Mouse (Mus musculus): ENCODE measurements around the gene 4933428G20Rik. TPM values are rescaled to one million over a fixed set of nuclear protein-coding genes. Genes with fewer than 3 reads are reported as not detected.

Gene 4933428G20Rik
- polyA plus RNA-seq, 1 experiment from 2014 or later = 0.87 TPM

GRCm38 (mm10) chr11:97511661-97512369, 11.7 kb upstream of the 4933428G20Rik start:
- Histone ChIP-seq H3K9ac (ENCODE audit: low read length) (peak overlapping the region; percentile 27; the same call in 1 of the 2 replicates), H3K4me2 (ENCODE audit: low read depth, low read length) (peak overlapping the region; percentile 35)
- WGBS = 37% methylated on average over 13 of the region's 13 CpGs

GRCm38 (mm10) chr11:97510966-97511660, 11.0 kb upstream of the 4933428G20Rik start:
- no peaks in the 10 kb centered on the region for H3K36me3 ChIP-seq (ENCODE audit: control insufficient read depth, insufficient read depth, low read length)
- no peaks in the 10 kb centered on the region for H3K9me3 ChIP-seq (ENCODE audit: control insufficient read depth, low read length)
- 0 out of 2 replicates have a peak, but pooled peaks have one; percentile 37 for ATAC-seq (ENCODE audit: low read depth)
- peak overlapping the region; percentile 35 for H3K4me2 ChIP-seq (ENCODE audit: low read depth, low read length)
- 30% methylated on average over 10 of the region's 10 CpGs for WGBS
- peaks cover 6% of the 10 kb centered on the region; the same call in 1 of the 2 replicates for H3K4me1 ChIP-seq (replicated peaks; ENCODE audit: control insufficient read depth, insufficient read depth, low read length)
- 0 out of 2 replicates have a peak overlapping the region, but pooled peaks have one; percentile 35 for H3K9ac ChIP-seq (ENCODE audit: low read length)
- no peak overlapping the region for H3K4me3 ChIP-seq (ENCODE audit: low read length)
- H3K27me3 ChIP-seq (ENCODE audit: control insufficient read depth, insufficient read depth, low read depth, low read length) = no peaks in the 10 kb centered on the region
- H3K27ac ChIP-seq (ENCODE audit: low read length) = peak overlapping the region; percentile 73; the same call in 1 of the 2 replicates

More at GRCm38 (mm10) chr11:97511661-97512369, 11.7 kb upstream of the 4933428G20Rik start:
- no peaks in the 10 kb centered on the region for H3K36me3 ChIP-seq (ENCODE audit: control insufficient read depth, insufficient read depth, low read length)
- peak overlapping the region; percentile 73 for H3K27ac ChIP-seq (ENCODE audit: low read length)
- peak; percentile 66 for ATAC-seq (ENCODE audit: low read depth)
- H3K27me3 ChIP-seq (ENCODE audit: control insufficient read depth, insufficient read depth, low read depth, low read length) = no peaks in the 10 kb centered on the region
- no peaks in the 10 kb centered on the region for H3K9me3 ChIP-seq (ENCODE audit: control insufficient read depth, low read length)
- no peak overlapping the region for H3K4me3 ChIP-seq (ENCODE audit: low read length)
- peaks cover 6% of the 10 kb centered on the region; the same call in 1 of the 2 replicates for H3K4me1 ChIP-seq (replicated peaks; ENCODE audit: control insufficient read depth, insufficient read depth, low read length)

GRCm38 (mm10) chr11:97509715-97510485, 9.8 kb upstream of the 4933428G20Rik start:
- Histone ChIP-seq H3K4me1 (replicated peaks; ENCODE audit: control insufficient read depth, insufficient read depth, low read length) (peaks cover 6% of the 10 kb centered on the region; the same call in 1 of the 2 replicates), H3K4me2 (ENCODE audit: low read depth, low read length) (no peak overlapping the region), H3K36me3 (ENCODE audit: control insufficient read depth, insufficient read depth, low read length) (no peaks in the 10 kb centered on the region), H3K9ac (ENCODE audit: low read length) (no peak overlapping the region), H3K27me3 (ENCODE audit: control insufficient read depth, insufficient read depth, low read depth, low read length) (no peaks in the 10 kb centered on the region), H3K4me3 (ENCODE audit: low read length) (no peak overlapping the region), H3K9me3 (ENCODE audit: control insufficient read depth, low read length) (no peaks in the 10 kb centered on the region), H3K27ac (ENCODE audit: low read length) (no peak overlapping the region)
- no peak for ATAC-seq (ENCODE audit: low read depth)
- 52% methylated on average over 22 of the region's 24 CpGs for WGBS

- Histone ChIP-seq H3K27me3 (ENCODE audit: control insufficient read depth, insufficient read depth, low read depth, low read length) (no peaks in the 10 kb centered on the region), H3K36me3 (ENCODE audit: control insufficient read depth, insufficient read depth, low read length) (no peaks in the 10 kb centered on the region), H3K9ac (ENCODE audit: low read length) (no peak overlapping the region), H3K9me3 (ENCODE audit: control insufficient read depth, low read length) (no peaks in the 10 kb centered on the region), H3K27ac (ENCODE audit: low read length) (no peak overlapping the region), H3K4me1 (replicated peaks; ENCODE audit: control insufficient read depth, insufficient read depth, low read length) (peaks cover 6% of the 10 kb centered on the region; the same call in 1 of the 2 replicates), H3K4me2 (ENCODE audit: low read depth, low read length) (no peak overlapping the region), H3K4me3 (ENCODE audit: low read length) (no peak overlapping the region)
- ATAC-seq (ENCODE audit: low read depth) = no peak
- 36% methylated on average over 5 of the region's 5 CpGs for WGBS
Observed at GRCm38 (mm10) chr11:97509058-97509457, 8.9 kb upstream of the 4933428G20Rik start.

GRCm38 (mm10) chr11:97508198-97508597, 8.1 kb upstream of the 4933428G20Rik start:
- H3K9me3 ChIP-seq (ENCODE audit: control insufficient read depth, low read length) = no peaks in the 10 kb centered on the region
- no peak overlapping the region for H3K4me3 ChIP-seq (ENCODE audit: low read length)
- no peak overlapping the region for H3K4me2 ChIP-seq (ENCODE audit: low read depth, low read length)
- H3K27ac ChIP-seq (ENCODE audit: low read length) = no peak overlapping the region
- no peak for ATAC-seq (ENCODE audit: low read depth)
- H3K4me1 ChIP-seq (replicated peaks; ENCODE audit: control insufficient read depth, insufficient read depth, low read length) = peaks cover 6% of the 10 kb centered on the region; the same call in 1 of the 2 replicates
- no peaks in the 10 kb centered on the region for H3K36me3 ChIP-seq (ENCODE audit: control insufficient read depth, insufficient read depth, low read length)
- 54% methylated on average over 3 of the region's 3 CpGs for WGBS
- H3K9ac ChIP-seq (ENCODE audit: low read length) = no peak overlapping the region
- no peaks in the 10 kb centered on the region for H3K27me3 ChIP-seq (ENCODE audit: control insufficient read depth, insufficient read depth, low read depth, low read length)

- no peaks in the 10 kb centered on the region; the same call in 1 of the 2 replicates for H3K4me1 ChIP-seq (replicated peaks; ENCODE audit: control insufficient read depth, insufficient read depth, low read length)
- no peak overlapping the region for H3K4me2 ChIP-seq (ENCODE audit: low read depth, low read length)
- no peak overlapping the region for H3K9ac ChIP-seq (ENCODE audit: low read length)
- H3K4me3 ChIP-seq (ENCODE audit: low read length) = no peak overlapping the region
- peaks cover under 1% of the 10 kb centered on the region; the same call in 1 of the 2 replicates for H3K27me3 ChIP-seq (ENCODE audit: control insufficient read depth, insufficient read depth, low read depth, low read length)
- no peak overlapping the region for H3K27ac ChIP-seq (ENCODE audit: low read length)
- no peaks in the 10 kb centered on the region for H3K9me3 ChIP-seq (ENCODE audit: control insufficient read depth, low read length)
- no peak for ATAC-seq (ENCODE audit: low read depth)
- H3K36me3 ChIP-seq (ENCODE audit: control insufficient read depth, insufficient read depth, low read length) = no peaks in the 10 kb centered on the region
- 36% methylated on average over 8 of the region's 8 CpGs for WGBS
Observed at GRCm38 (mm10) chr11:97506331-97506730, 6.2 kb upstream of the 4933428G20Rik start.

GRCm38 (mm10) chr11:97505784-97506183, 5.6 kb upstream of the 4933428G20Rik start:
- no peak overlapping the region for H3K4me3 ChIP-seq (ENCODE audit: low read length)
- no peaks in the 10 kb centered on the region; the same call in 1 of the 2 replicates for H3K36me3 ChIP-seq (ENCODE audit: control insufficient read depth, insufficient read depth, low read length)
- no peaks in the 10 kb centered on the region for H3K9me3 ChIP-seq (ENCODE audit: control insufficient read depth, low read length)
- 56% methylated on average over 4 of the region's 4 CpGs for WGBS
- H3K9ac ChIP-seq (ENCODE audit: low read length) = no peak overlapping the region
- ATAC-seq (ENCODE audit: low read depth) = no peak
- no peak overlapping the region for H3K4me2 ChIP-seq (ENCODE audit: low read depth, low read length)
- H3K27me3 ChIP-seq (ENCODE audit: control insufficient read depth, insufficient read depth, low read depth, low read length) = peaks cover 5% of the 10 kb centered on the region; the same call in 1 of the 2 replicates
- no peaks in the 10 kb centered on the region for H3K4me1 ChIP-seq (replicated peaks; ENCODE audit: control insufficient read depth, insufficient read depth, low read length)
- H3K27ac ChIP-seq (ENCODE audit: low read length) = no peak overlapping the region

- H3K9me3 ChIP-seq (ENCODE audit: control insufficient read depth, low read length) = no peaks in the 10 kb centered on the region
- ATAC-seq (ENCODE audit: low read depth) = no peak
- H3K27ac ChIP-seq (ENCODE audit: low read length) = no peak overlapping the region
- H3K4me3 ChIP-seq (ENCODE audit: low read length) = no peak overlapping the region
- peaks cover 13% of the 10 kb centered on the region; the same call in 1 of the 2 replicates for H3K27me3 ChIP-seq (ENCODE audit: control insufficient read depth, insufficient read depth, low read depth, low read length)
- no peak overlapping the region for H3K9ac ChIP-seq (ENCODE audit: low read length)
- peaks cover 5% of the 10 kb centered on the region; the same call in 1 of the 2 replicates for H3K4me1 ChIP-seq (replicated peaks; ENCODE audit: control insufficient read depth, insufficient read depth, low read length)
- no peak overlapping the region for H3K4me2 ChIP-seq (ENCODE audit: low read depth, low read length)
- no peaks in the 10 kb centered on the region; the same call in 1 of the 2 replicates for H3K36me3 ChIP-seq (ENCODE audit: control insufficient read depth, insufficient read depth, low read length)
- whole genome bisulfite sequencing = 78% methylated on average over 4 of the region's 4 CpGs
Observed at GRCm38 (mm10) chr11:97502846-97503245, 2.7 kb upstream of the 4933428G20Rik start.
